Mouse (Mus musculus) heart, postnatal 0 days (tissue): ENCODE data around the gene Atg4a.

Experiments
- CTCF ChIP-seq: IDR thresholded peaks from 2 replicates; pipeline ENCODE4 v1.5.1; 2016; ENCODE audit warnings: antibody characterized with exemption, control low read depth, low read depth
- EP300 ChIP-seq: IDR thresholded peaks from 2 replicates; pipeline ENCODE4 v1.6.1; 2016; ENCODE audit warnings: antibody characterized with exemption, low read depth

DNA sequence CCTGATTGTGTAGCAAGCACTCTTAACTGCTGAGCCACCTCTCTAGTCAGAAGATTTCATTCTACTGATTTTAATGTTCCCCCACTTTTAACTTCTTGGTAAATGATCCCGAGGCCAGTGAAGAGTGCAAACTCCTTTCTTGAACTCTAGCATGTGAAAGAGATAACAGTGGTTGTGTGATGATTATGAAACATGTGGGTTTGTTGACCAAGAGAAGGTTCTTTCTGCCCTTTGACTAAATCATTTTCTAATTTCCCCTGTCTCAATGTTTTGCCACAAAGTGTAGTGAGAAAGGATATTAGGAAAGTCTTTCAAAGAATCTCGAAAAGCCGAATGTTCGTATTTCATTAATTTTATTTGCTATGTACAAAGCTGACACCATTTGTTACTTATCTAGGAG is 208.4 kb downstream of the Atg4a start:
- TF ChIP-seq CTCF (no peak), EP300 (no peak)
